Mouse (Mus musculus) E14TG2a.4 (cell line): Measurements from ENCODE around the gene Ptpn13.

Source experiments
- H3K27me3 ChIP-seq: 2 replicates; pipeline ENCODE4 v1.6.1; 2014; ENCODE audit warnings: low read length, control low read depth; ENCODE audit not compliant: insufficient read depth
- H3K36me3 ChIP-seq: 2 replicates; pipeline ENCODE4 v1.6.1; 2014; ENCODE audit warnings: low read length, control low read depth; ENCODE audit not compliant: insufficient read depth
- H3K4me1 ChIP-seq: replicated peaks from 2 replicates; pipeline ENCODE4 v1.6.1; 2014; ENCODE audit warnings: low read depth, low read length, control low read depth
- H3K4me3 ChIP-seq: replicated peaks from 2 replicates; pipeline ENCODE4 v1.5.1; 2014; ENCODE audit warnings: mild to moderate bottlenecking, low read length
- H3K9me3 ChIP-seq: 2 replicates; pipeline ENCODE4 v1.6.1; 2014; ENCODE audit warnings: low read length, control low read depth
- CTCF ChIP-seq: conservative IDR thresholded peaks from 2 replicates; pipeline ENCODE4 v1.5.1; 2014; ENCODE audit warnings: low read length
- NANOG ChIP-seq: IDR thresholded peaks from 2 replicates; pipeline ENCODE4 v1.6.1; 2014; ENCODE audit warnings: borderline replicate concordance, low read length, mixed read lengths
- POU5F1 ChIP-seq: IDR thresholded peaks from 2 replicates; pipeline ENCODE4 v1.6.1; 2014; ENCODE audit warnings: low read length, borderline replicate concordance

Gene Ptpn13

DNA sequence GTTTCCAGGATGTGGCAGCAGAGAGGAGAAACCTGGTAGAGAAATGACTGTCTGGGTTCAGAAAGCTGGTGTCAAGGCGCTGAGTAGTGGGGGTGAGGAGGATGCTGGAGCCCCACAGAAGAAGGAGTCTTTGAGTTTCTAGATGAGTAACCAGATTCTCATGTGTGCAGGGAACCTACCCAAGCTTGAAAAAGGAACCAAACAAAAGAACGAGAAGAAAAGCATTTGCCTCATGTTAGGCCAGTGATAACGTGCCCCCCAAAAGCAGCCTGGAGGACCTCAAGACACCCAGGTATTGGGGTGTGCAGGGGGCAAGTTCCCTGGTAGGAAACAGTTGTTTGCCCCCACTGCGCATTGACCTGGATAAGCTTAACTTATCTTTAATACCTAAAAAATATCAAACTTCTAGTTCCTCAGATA lies 17.3 kb downstream of the Ptpn13 start:
- no peak overlapping the region for H3K4me3 ChIP-seq
- TF ChIP-seq CTCF (no peak), POU5F1 (no peak), NANOG (no peak)
- H3K9me3 ChIP-seq: no peaks in the 10 kb centered on the region

DNA sequence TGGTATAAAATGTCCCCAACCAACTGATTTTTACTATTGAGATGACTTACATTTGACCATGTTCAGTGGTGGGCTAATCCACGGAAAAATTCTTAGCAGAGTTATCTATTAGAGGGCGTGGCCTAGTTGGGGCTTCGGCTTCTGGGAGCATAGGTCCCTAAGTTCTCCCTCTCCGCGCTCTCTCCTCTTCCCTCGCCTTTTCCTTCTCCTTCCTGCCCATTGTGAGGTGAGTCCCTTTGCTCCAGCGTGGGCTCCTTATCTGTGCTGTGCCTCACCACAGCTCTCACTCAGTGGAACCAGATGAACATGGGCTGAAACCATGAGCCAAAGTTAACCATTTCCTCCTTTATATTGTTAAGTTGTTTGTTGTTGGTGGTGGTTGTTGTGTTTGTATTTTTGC lies 17.9 kb downstream of the Ptpn13 start:
- no peaks in the 10 kb centered on the region for H3K9me3 ChIP-seq
- TF ChIP-seq POU5F1 (no peak), NANOG (no peak), CTCF (no peak)
- peaks cover 8% of the 10 kb centered on the region for H3K4me1 ChIP-seq
- no peaks in the 10 kb centered on the region for H3K27me3 ChIP-seq
- no peaks in the 10 kb centered on the region for H3K36me3 ChIP-seq
- no peak overlapping the region for H3K4me3 ChIP-seq

More for the DNA sequence above, 17.3 kb downstream of the Ptpn13 start:
- H3K27me3 ChIP-seq: no peaks in the 10 kb centered on the region
- no peaks in the 10 kb centered on the region for H3K36me3 ChIP-seq
- peaks cover 8% of the 10 kb centered on the region for H3K4me1 ChIP-seq

- no peaks in the 10 kb centered on the region for H3K9me3 ChIP-seq
- TF ChIP-seq POU5F1: no peak
- no peak for TF ChIP-seq NANOG
- no peak for TF ChIP-seq CTCF
- H3K4me1 ChIP-seq: no peaks in the 10 kb centered on the region
- H3K36me3 ChIP-seq: no peaks in the 10 kb centered on the region
- H3K4me3 ChIP-seq: no peak overlapping the region
- H3K27me3 ChIP-seq: no peaks in the 10 kb centered on the region
Observed at GRCm38 (mm10) chr5:103445383-103445782, 20.4 kb downstream of the Ptpn13 start.

DNA sequence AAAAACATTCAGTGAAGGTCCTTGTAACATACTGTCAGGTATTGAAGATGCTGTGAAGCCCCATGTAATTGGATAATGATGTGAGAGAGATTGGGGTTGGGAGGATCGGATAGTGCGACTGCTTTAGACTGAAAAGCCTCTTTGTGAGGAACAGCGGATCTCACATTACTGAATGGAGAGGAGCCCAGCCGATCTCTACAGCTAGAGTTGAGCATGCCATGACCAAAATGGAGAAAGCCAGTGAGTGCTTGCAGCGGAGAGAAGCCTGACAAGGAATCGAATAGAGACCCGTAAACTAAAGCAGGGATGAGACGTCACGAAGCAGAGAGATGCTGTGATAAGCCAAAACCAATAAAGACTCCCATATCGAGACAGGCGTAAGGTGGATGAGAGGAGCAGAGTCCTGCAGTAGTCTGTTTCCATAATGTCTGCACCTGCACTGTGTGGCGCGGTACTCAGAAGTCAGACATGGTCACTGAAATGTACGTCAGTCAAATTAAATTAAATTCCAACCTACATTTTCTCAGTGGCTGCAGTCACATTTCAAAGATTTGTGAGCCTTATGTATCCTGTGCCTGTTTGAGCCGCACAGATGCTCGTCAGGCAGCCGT lies 22.9 kb downstream of the Ptpn13 start:
- H3K4me1 ChIP-seq: no peaks in the 10 kb centered on the region
- H3K9me3 ChIP-seq: peaks cover 4% of the 10 kb centered on the region; the same call in 1 of the 2 replicates
- no peaks in the 10 kb centered on the region for H3K27me3 ChIP-seq
- no peaks in the 10 kb centered on the region for H3K36me3 ChIP-seq
- no peak for TF ChIP-seq NANOG
- TF ChIP-seq POU5F1: no peak
- TF ChIP-seq CTCF: no peak
- no peak overlapping the region for H3K4me3 ChIP-seq

- Histone ChIP-seq H3K27me3 (no peaks in the 10 kb centered on the region), H3K4me3 (no peak overlapping the region), H3K36me3 (no peaks in the 10 kb centered on the region), H3K4me1 (no peaks in the 10 kb centered on the region), H3K9me3 (peaks cover 4% of the 10 kb centered on the region; the same call in 1 of the 2 replicates)
- TF ChIP-seq NANOG: no peak
- no peak for TF ChIP-seq CTCF
Observed at GRCm38 (mm10) chr5:103448470-103448869, 23.5 kb downstream of the Ptpn13 start.

- TF ChIP-seq POU5F1: no peak
- Histone ChIP-seq H3K27me3 (no peaks in the 10 kb centered on the region), H3K4me3 (no peak overlapping the region), H3K36me3 (no peaks in the 10 kb centered on the region), H3K4me1 (no peaks in the 10 kb centered on the region), H3K9me3 (peaks cover 4% of the 10 kb centered on the region; the same call in 1 of the 2 replicates)
Observed at GRCm38 (mm10) chr5:103450663-103451062, 25.7 kb downstream of the Ptpn13 start.

- Histone ChIP-seq H3K36me3 (no peaks in the 10 kb centered on the region), H3K4me1 (no peaks in the 10 kb centered on the region), H3K9me3 (peaks cover 7% of the 10 kb centered on the region), H3K4me3 (no peak overlapping the region), H3K27me3 (no peaks in the 10 kb centered on the region)
- TF ChIP-seq NANOG: no peak
- TF ChIP-seq POU5F1: no peak
- peak; percentile 58 for TF ChIP-seq CTCF
Observed at GRCm38 (mm10) chr5:103453361-103454140, 28.6 kb downstream of the Ptpn13 start.

- H3K4me3 ChIP-seq: no peak overlapping the region
- H3K27me3 ChIP-seq: no peaks in the 10 kb centered on the region
- H3K4me1 ChIP-seq: no peaks in the 10 kb centered on the region
- peaks cover 28% of the 10 kb centered on the region for H3K9me3 ChIP-seq
- TF ChIP-seq CTCF (no peak), NANOG (no peak), POU5F1 (no peak)
- H3K36me3 ChIP-seq: no peaks in the 10 kb centered on the region
Observed at GRCm38 (mm10) chr5:103456794-103457193, 31.8 kb downstream of the Ptpn13 start.
